Mouse (Mus musculus) MEL (cell line): Measurements from ENCODE around the gene Tekt5.

Experiments used
- CTCF ChIP-seq, 3 experiments: IDR thresholded peaks in 2 of 3; conservative IDR thresholded peaks in 1 of 3; 2 replicates each; pipeline ENCODE4 v1.5.1; 2011 to 2012; ENCODE audit warnings: low read length in 3 of 3, low read depth in 2 of 3, mild to moderate bottlenecking in 2 of 3, improper control_type of control experiment in 1 of 3, inconsistent platforms in 1 of 3, mixed read lengths in 1 of 3, moderate library complexity in 1 of 3; ENCODE audit not compliant: control insufficient read depth in 1 of 3, insufficient read depth in 1 of 3, poor library complexity in 1 of 3, severe bottlenecking in 1 of 3
- ETS1 ChIP-seq: IDR thresholded peaks from 2 replicates; pipeline ENCODE4 v1.6.1; 2012; ENCODE audit warnings: low read depth, mild to moderate bottlenecking, inconsistent platforms, low read length, improper control_type of control experiment, moderate library complexity
- TBP ChIP-seq: IDR thresholded peaks from 2 replicates; pipeline ENCODE4 v1.8.0; 2011; ENCODE audit warnings: low read depth, low read length, improper control_type of control experiment

DNA sequence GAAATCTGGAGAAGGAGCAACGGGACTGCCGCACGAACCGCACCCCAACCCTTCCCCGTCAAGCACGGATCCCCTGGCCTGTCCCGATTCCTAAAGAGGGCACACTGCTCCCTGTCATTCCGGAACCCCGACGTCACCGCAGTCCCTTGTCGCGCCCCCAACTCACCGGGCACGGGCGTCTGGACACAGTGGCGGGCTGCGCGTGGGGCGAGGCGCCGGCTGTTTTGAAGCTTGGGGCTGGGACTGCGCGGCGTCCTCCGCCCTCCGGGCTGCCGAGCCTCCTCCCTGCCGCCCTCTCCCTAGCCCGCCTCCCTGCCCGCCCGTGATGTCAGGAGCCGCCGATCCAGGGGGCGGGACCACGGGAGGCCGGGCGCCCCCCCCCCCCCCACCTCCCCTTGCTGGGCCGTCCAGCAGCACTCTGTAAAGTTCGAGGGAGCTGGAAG is 81.6 kb downstream of the Tekt5 start, which contains the start of gene Emp2:
- TF ChIP-seq ETS1 (no peak), CTCF (IDR thresholded peaks at IDR 0.05 in 2 of 3, conservative IDR thresholded peaks at IDR 0.05 in 1 of 3; ENCODE audit: control insufficient read depth in 1 of 3, insufficient read depth in 1 of 3, low read depth in 2 of 3, low read length in 3 of 3, poor library complexity in 1 of 3, severe bottlenecking in 1 of 3) (no peak), TBP (no peak)
